Mouse (Mus musculus) spleen, adult 2 months (tissue): Measurements from ENCODE around the gene Atp6v0b.

Experiments used
- CTCF ChIP-seq: fragments of 200-500 bp; IDR thresholded peaks from 2 replicates; pipeline ENCODE4 v1.5.1; 2011; ENCODE audit warnings: mild to moderate bottlenecking, inconsistent platforms; ENCODE audit not compliant: insufficient read depth, insufficient read length, insufficient replicate concordance; ENCODE audit errors: extremely low read depth
- POLR2A ChIP-seq: fragments of 200-500 bp; IDR thresholded peaks from 2 replicates; pipeline ENCODE4 v1.6.1; 2011; ENCODE audit warnings: low read depth, low read length, inconsistent platforms

DNA sequence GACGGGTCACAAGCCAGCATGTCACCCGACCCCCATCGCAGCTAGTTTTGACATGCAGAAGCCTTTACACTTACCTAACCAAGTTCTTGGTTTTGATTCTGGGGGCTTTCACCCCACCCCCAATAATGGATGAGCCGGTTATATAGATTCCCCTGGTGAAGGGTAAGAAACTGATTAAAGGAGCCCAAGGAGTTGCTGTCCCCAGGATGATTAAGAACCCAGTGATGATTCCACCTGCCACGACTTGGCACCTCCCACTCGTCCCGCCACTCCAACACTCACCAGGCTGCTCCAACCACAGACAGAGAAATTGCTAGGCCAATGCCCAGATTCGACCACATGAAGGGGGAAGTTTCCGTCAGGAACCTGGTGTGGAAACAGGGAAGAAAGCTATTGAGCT is 1.1 kb downstream of the Atp6v0b start:
- TF ChIP-seq POLR2A (no peak), CTCF (no peak)
